Mouse (Mus musculus) embryo, embryonic 10.5 days (tissue): Measurements from ENCODE around the gene Tdo2.
A peak's percentile ranks its signal among the peaks of the same experiment; 100 is the strongest.

Source experiments
- DNase-seq: peaks from one replicate; pipeline ENCODE4 v3.0.0-alpha.2; 2015; ENCODE audit warnings: low spot score

Gene Tdo2

GRCm38 (mm10) chr3:81976102-81976501 lies at the start of gene Tdo2:
TSS of gene Tdo2 (minus strand) at chr3:81976202.
- DNase-seq = no peak

- no peak for DNase-seq
Observed at GRCm38 (mm10) chr3:82023065-82023464, 47.1 kb upstream of the Tdo2 start.

DNA sequence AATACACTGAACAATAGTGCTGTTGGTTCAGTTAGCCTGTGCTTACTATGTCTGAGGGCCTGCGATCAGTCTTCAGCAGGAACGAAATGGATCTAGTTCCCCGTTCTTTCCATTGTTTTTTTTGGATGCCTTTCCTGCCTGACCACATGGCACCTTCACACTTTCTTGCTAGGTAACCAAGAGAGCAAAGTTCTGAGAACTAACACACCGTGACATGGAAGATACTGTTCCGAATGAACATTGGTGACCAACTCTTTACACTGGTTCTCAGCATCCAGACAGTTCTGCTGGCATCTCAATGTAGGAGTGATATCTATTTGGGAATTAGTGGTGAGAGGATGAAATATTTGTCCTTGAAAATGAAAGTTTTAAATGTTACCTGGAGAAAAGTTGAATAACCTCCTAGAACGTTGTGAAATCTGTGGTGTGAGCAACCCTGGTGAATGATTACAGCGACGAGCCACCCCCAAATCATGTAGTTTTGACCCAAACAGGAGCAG lies 46.5 kb upstream of the Tdo2 start:
- no peak for DNase-seq

DNA sequence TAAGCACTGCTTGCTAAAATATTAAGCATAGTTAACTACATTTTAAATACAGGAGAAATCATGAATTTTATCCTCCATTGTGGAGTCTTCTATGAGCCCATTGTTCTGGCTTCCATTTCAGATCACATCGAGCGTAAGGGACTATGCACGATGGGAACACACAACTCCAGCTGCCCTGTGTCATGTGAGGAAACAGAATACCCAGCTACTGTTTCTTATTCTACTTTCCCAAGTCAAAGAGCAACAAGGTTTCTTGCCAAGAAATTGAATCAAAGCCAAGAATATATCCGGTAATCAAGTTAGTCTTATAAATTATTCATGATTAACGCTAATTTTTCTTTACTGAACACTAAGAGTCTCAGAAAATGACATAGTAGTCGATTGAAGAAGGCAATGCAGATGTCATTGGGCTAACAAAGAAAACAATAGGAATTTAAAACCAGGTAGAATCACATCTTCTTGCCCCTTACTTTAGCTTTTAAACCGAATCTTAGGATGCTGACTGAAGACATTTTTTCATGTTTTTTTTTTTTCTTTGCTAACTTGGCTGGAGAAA lies 38.2 kb upstream of the Tdo2 start:
- DNase-seq = no peak

- no peak for DNase-seq
Observed at GRCm38 (mm10) chr3:82007002-82007401, 31.0 kb upstream of the Tdo2 start.

GRCm38 (mm10) chr3:81995988-81996387 lies 20.0 kb upstream of the Tdo2 start:
- DNase-seq = peak; percentile 72

- DNase-seq = no peak
Observed at GRCm38 (mm10) chr3:81995371-81995770, 19.4 kb upstream of the Tdo2 start.

GRCm38 (mm10) chr3:81990531-81990930 lies 14.5 kb upstream of the Tdo2 start:
- no peak for DNase-seq

GRCm38 (mm10) chr3:81989692-81990141 lies 13.7 kb upstream of the Tdo2 start:
- DNase-seq = peak; percentile 7

- DNase-seq = no peak
Observed at GRCm38 (mm10) chr3:81987628-81988027, 11.6 kb upstream of the Tdo2 start.

DNA sequence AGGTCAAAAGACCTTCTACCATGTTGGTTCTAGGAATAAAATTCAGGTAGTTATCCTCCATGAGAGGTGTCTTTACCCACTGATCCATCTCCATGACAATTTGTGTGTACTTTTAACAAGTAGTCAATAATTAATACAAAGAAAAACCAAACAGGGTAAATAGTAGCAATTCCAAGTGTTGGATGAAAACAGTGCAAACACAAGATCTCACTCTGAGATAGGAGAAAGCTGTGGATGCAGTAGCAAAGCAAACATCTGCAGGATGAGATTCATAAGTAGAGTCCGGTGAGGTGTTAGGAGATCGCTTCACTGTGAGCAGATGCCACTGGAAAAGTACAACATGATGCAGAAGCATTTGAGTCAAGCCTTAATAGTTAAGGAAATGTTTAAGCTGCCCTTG lies 10.1 kb upstream of the Tdo2 start:
- no peak for DNase-seq

DNA sequence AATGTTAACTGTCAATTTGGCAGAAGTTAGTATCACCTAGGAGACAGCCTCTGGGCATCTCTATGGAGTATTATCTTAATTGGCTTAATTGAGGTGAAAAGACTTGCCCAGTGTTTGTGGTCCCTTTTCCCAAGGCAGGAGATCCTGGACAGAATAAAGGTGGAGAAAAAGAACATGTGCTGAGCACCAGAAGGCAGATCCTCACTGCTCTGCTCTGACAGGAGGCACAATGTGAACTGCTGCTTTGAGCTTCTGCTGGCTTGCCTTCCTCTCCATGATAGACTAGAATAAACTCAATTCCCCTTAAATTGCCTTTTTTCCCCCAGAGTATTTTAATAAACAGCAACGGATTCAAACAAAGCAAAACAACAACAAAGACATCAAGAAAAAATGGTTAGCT lies 9.1 kb upstream of the Tdo2 start:
- DNase-seq = no peak

DNA sequence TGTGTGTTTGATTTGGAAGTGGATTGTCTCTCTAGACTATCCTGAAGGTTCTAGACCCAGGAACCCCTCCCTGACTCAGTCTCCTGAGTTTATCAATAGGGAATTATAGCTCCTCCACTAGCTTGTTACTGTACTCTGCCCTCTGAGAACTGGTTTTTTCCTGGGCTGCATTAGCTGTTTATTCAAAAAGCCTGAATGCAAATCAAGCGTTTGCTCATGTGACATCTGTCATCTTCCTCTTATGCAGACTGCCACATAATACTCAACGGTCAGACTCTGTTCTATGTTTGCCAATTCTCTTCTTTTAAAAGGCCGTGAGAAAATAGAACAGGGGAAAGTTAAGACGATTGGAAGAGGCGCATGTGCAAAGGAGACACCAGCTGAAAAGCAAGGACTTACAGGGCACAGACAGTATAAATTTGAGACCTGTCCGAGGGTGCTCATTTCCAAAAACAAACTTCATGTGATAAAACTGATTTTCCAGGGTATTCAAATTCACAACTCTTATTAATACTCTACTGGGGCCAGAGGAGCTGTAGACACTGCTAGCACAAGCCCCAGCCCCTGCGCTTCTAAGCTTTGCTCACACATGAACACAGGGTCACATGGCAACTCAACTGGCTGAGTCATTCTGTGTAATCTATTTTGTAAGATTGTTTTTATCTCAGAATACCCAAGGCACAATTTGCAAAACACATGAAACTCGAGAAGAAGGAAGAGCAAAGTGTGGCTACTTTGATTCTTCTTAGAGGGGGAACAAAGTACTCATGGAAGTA lies 7.3 kb upstream of the Tdo2 start:
- DNase-seq = no peak

GRCm38 (mm10) chr3:81981990-81982389 lies 6.0 kb upstream of the Tdo2 start, which contains the start of gene Asic5:
TSS of gene Asic5 (plus strand) at chr3:81982290.
- no peak for DNase-seq

GRCm38 (mm10) chr3:81981576-81981975 lies 5.6 kb upstream of the Tdo2 start:
- DNase-seq = no peak

- no peak for DNase-seq
Observed at GRCm38 (mm10) chr3:81975607-81976006, 395 bp downstream of the Tdo2 start.

GRCm38 (mm10) chr3:81964596-81964995 lies 11.4 kb downstream of the Tdo2 start:
- no peak for DNase-seq

- DNase-seq = no peak
Observed at GRCm38 (mm10) chr3:81963768-81964167, 12.2 kb downstream of the Tdo2 start.

DNA sequence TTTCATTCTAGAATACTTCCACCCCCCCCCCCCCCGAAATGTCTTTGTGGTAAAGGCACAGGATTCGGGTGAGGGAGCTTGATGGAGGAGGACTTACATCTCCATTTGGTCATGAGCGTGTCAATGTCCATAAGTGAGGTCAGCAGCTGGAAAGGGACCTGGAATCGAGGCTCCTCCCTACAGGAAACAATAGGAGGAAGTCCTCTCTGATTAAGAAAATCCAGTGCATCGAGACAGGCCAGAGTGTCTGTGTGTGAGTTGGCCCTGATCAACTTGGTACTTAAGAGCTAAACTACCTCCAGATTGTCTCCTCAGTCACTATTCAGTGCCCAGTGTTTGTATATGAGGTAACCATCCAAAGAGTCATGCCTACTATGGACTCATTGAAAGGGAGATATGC lies 14.7 kb downstream of the Tdo2 start:
- no peak for DNase-seq

DNA sequence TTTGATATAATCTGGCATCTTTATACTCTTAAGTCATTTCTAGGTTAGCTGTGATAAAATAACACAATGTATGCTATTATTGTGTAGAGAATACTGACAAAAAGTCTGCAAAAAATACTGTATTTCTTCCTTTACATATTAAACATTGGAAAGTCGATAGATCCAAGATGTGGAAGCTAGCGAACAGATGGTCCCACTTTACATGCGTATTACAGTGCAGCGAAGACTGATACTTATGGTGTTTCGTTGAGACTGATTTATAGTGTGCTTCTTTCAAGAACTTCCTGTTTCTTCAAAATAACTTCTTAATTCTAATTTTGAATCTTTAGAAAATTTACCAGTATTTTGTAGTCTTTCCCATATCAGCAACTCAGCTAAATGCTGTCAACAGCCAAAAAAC lies 18.5 kb downstream of the Tdo2 start:
- no peak for DNase-seq

DNA sequence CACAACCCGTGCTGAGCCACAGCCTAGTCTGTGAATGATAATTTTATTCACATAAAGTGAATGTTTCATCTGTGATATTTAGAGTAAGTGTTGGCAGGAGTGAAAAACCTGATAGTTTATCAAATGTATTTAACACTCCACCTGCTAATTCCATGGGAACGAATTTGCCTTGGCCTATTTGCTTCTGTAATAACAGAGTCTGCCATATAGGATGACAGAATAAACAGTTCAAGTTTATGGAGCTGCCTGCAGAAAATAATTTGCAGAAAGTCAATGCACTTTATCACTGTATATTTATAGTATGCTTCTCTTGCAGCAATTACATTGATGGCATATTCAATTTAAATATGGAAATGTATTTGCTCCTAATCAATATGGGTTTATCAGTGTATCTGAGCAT lies 24.2 kb downstream of the Tdo2 start:
- no peak for DNase-seq

- DNase-seq = no peak
Observed at GRCm38 (mm10) chr3:81949048-81949447, 27.0 kb downstream of the Tdo2 start.

DNA sequence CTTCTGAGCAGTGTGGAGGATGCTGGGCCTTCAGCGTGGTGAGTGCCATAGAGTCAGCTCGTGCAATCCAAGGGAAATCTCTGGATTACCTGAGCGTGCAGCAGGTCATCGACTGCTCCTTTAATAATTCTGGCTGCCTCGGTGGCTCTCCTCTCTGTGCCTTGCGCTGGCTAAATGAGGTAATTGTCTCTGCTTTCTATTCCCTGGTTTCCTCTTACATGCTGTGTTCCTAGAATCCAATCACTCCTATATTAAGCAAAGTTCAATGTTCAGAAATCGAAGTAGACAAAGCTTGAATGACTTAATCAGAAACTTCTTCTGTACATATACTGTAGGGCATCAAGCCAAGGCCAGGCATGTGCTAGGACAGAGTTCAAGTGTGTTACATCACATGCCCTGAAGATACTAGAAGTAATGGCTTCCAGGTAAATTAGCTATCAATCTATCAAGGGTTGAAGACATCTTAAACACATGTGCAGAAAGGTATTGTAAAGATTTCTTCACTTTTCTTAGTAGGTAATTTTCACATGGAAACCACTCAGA lies 31.1 kb downstream of the Tdo2 start:
- DNase-seq = no peak
